In genomic region chr3:128891078-128891477, GRCm38 (mm10) we compare ENCODE assay signal across 16 mouse cellular contexts.
"Had no signal": no experiment of that assay in that cellular context is flagged by ENCODE, and none has a peak within 500 bp of the region (broad histone marks: within the 10 kb centered on the region; RNA-seq: fewer than 3 reads in every experiment).

No protein-coding gene starts in this region.

- H3K9me3 ChIP-seq: liver, embryonic 12.5 days; lung, embryonic 15.5 days; midbrain, embryonic 12.5 days; neural tube, embryonic 12.5 days; stomach, embryonic 15.5 days had no signal

- H3K9ac ChIP-seq: liver, embryonic 12.5 days; liver, embryonic 14.5 days; lung, embryonic 15.5 days; midbrain, embryonic 12.5 days; neural tube, embryonic 12.5 days; stomach, embryonic 15.5 days had no signal

- H3K4me1 ChIP-seq: liver, embryonic 12.5 days; megakaryocyte, embryonic 14.5 days; midbrain, embryonic 12.5 days; neural tube, embryonic 12.5 days; stomach, embryonic 15.5 days had no signal

- H3K4me2 ChIP-seq: liver, embryonic 12.5 days; lung, embryonic 15.5 days; midbrain, embryonic 12.5 days; neural tube, embryonic 12.5 days; stomach, embryonic 15.5 days had no signal

- H3K27ac ChIP-seq: liver, embryonic 12.5 days; liver, embryonic 14.5 days; lung, embryonic 15.5 days; macrophage; midbrain, embryonic 12.5 days; neural tube, embryonic 12.5 days; stomach, embryonic 15.5 days; stomach, postnatal 0 days had no signal

- ATAC-seq: liver, embryonic 12.5 days had no signal

- H3K36me3 ChIP-seq: liver, embryonic 12.5 days; lung, embryonic 15.5 days; midbrain, embryonic 12.5 days; neural tube, embryonic 12.5 days; stomach, embryonic 15.5 days had no signal

- H3K4me3 ChIP-seq: liver, embryonic 12.5 days; lung, embryonic 15.5 days; megakaryocyte, embryonic 14.5 days; midbrain, embryonic 12.5 days; neural tube, embryonic 12.5 days; stomach, embryonic 15.5 days had no signal

- H3K27me3 ChIP-seq: liver, embryonic 12.5 days; lung, embryonic 15.5 days; megakaryocyte, embryonic 14.5 days; midbrain, embryonic 12.5 days; neural tube, embryonic 12.5 days; stomach, embryonic 15.5 days had no signal

- DNase-seq: lung, adult 2 months; lung, postnatal 14 days; midbrain, embryonic 14.5 days; right cerebral cortex, postnatal 14 days; thymus, adult 2 months; thymus, postnatal 25 days; thymus, postnatal 4 days had no signal
